Mouse (Mus musculus) cerebellum, adult 2 months (tissue): ENCODE data around the gene Adamts7.

Experiments
- CTCF ChIP-seq: fragments of 200-500 bp; IDR thresholded peaks from 2 replicates; pipeline ENCODE4 v1.5.1; 2011; ENCODE audit warnings: low read depth, mild to moderate bottlenecking, control low read depth, low read length, moderate library complexity, borderline replicate concordance; ENCODE audit not compliant: insufficient read depth
- POLR2A ChIP-seq: fragments of 200-500 bp; IDR thresholded peaks from 2 replicates; pipeline ENCODE4 v1.6.1; 2011; ENCODE audit warnings: low read length, control low read depth, borderline replicate concordance; ENCODE audit not compliant: insufficient read depth

DNA sequence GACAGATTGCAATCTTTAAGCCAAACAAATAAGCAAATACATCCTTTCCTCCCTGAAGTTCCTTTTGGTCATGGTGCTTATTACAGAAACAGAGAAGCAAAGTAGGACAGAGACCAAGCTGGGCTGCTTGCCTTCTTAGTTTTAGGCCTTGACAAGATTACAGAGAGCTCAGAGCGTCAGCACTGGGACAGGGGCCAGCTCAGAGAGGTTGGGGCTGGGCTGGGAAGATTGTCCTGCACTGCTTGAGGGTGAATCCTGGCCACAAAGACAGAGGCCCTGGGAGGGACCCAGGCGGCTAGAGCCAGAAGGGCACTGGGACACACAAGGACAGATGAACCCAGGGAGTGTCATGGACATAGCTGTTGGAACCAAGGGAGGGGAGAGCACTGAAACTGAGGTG, 17.1 kb upstream of the Adamts7 start:
- TF ChIP-seq CTCF (no peak), POLR2A (no peak)
